Mouse (Mus musculus): ENCODE measurements at regions not wholly inside any gene's neighbourhood (a gene's known extent, or its start where the extent isn't known, plus 50 kb on each side); places are given as distances from the start of the nearest gene placed in this dataset.
A peak's percentile ranks its signal among the peaks of the same experiment; 100 is the strongest.

- no peak for DNase-seq (ENCODE audit: low spot score)
Measured at GRCm38 (mm10) chr12:49946752-49947260, 561.8 kb downstream of the Gm43517 start.

GRCm38 (mm10) chr12:49950986-49951385, 566.0 kb downstream of the Gm43517 start:
- DNase-seq (ENCODE audit: low spot score) = no peak

- peak; percentile 87 for DNase-seq (ENCODE audit: low spot score)
Measured at GRCm38 (mm10) chr12:49951821-49952220, 566.8 kb downstream of the Gm43517 start.

GRCm38 (mm10) chr12:49968072-49968471, 583.1 kb downstream of the Gm43517 start:
- no peak for DNase-seq (ENCODE audit: low spot score)

- no peak for DNase-seq (ENCODE audit: low spot score)
Measured at GRCm38 (mm10) chr12:49969546-49969945, 584.6 kb downstream of the Gm43517 start.

GRCm38 (mm10) chr12:49974591-49975323, 589.8 kb downstream of the Gm43517 start:
- no peak for DNase-seq (ENCODE audit: low spot score)

- DNase-seq (ENCODE audit: low spot score) = no peak
Measured at GRCm38 (mm10) chr12:49975553-49975952, 590.6 kb downstream of the Gm43517 start.

GRCm38 (mm10) chr12:49992501-49993079, 607.6 kb downstream of the Gm43517 start:
- no peak for DNase-seq (ENCODE audit: low spot score)

GRCm38 (mm10) chr12:50038808-50039374, 610.0 kb downstream of the Prkd1 start:
- no peak for DNase-seq (ENCODE audit: low spot score)

GRCm38 (mm10) chr12:50061286-50061685, 587.6 kb downstream of the Prkd1 start:
- DNase-seq (ENCODE audit: low spot score) = no peak

GRCm38 (mm10) chr12:50066394-50066793, 582.5 kb downstream of the Prkd1 start:
- no peak for DNase-seq (ENCODE audit: low spot score)

GRCm38 (mm10) chr12:50071797-50072196, 577.1 kb downstream of the Prkd1 start:
- no peak for DNase-seq (ENCODE audit: low spot score)

- DNase-seq (ENCODE audit: low spot score) = no peak
Measured at GRCm38 (mm10) chr12:50072359-50072758, 576.5 kb downstream of the Prkd1 start.

GRCm38 (mm10) chr12:50073684-50074083, 575.2 kb downstream of the Prkd1 start:
- DNase-seq (ENCODE audit: low spot score) = no peak

GRCm38 (mm10) chr12:50081157-50081556, 567.7 kb downstream of the Prkd1 start:
- no peak for DNase-seq (ENCODE audit: low spot score)

GRCm38 (mm10) chr12:50081571-50081970, 567.3 kb downstream of the Prkd1 start:
- DNase-seq (ENCODE audit: low spot score) = peak; percentile 72

GRCm38 (mm10) chr12:50084517-50084916, 564.4 kb downstream of the Prkd1 start:
- peak; percentile 50 for DNase-seq (ENCODE audit: low spot score)

GRCm38 (mm10) chr12:50111246-50112044, 537.5 kb downstream of the Prkd1 start:
- DNase-seq (ENCODE audit: low spot score) = no peak

- DNase-seq (ENCODE audit: low spot score) = no peak
Measured at GRCm38 (mm10) chr12:50112081-50112491, 536.8 kb downstream of the Prkd1 start.

GRCm38 (mm10) chr12:50115855-50116254, 533.0 kb downstream of the Prkd1 start:
- no peak for DNase-seq (ENCODE audit: low spot score)

GRCm38 (mm10) chr12:50118346-50118745, 530.6 kb downstream of the Prkd1 start:
- no peak for DNase-seq (ENCODE audit: low spot score)

GRCm38 (mm10) chr12:50122145-50122544, 526.8 kb downstream of the Prkd1 start:
- no peak for DNase-seq (ENCODE audit: low spot score)
